Comparison of ENCODE assay signal across 12 mouse cellular contexts in the genomic region with DNA sequence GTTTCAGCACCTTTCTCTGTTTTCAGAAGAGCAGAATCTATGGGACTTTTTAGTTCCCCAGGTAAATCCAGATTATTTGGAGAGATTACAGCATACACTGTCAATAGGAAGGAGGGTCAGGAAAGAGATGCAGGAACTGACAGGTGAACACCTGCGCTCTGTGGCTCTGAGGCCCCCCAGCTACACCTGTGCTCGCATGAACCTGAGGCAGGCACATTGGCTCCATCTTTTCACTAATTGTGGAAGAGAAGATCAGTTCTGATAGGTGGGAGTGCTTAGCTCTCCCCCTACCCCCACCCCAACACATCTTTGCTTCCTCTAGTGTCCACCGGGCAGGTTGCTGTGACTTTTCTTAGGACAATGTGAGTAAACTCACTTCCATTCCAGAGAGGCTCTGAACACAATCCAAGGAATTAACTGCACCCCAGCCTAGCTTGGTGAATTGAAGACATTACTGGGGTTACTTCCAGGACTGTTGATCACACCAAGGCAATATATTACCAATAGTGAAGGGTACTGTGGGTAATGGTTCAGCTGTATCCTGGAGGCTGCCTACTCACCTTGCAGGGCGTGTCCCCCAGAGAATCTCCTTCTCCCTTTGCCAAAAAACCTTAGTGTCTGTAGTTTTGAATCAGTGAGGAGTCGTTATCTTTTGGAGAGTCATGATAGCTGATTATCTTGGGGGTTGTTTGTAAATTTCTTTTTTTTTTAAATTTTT. TPM values are rescaled to one million over a fixed set of nuclear protein-coding genes. Genes with fewer than 3 reads are reported as not detected.
A peak's percentile ranks its signal among the peaks of the same experiment; 100 is the strongest.
DNase-seq lines count a peak whose midpoint lies in the region; ATAC-seq lines count a peak whose summit lies in the region.
"Had no signal": no experiment of that assay in that cellular context is flagged by ENCODE, and none has a peak within 500 bp of the region (broad histone marks: within the 10 kb centered on the region; RNA-seq: fewer than 3 reads in every experiment).

No protein-coding gene starts in this region.

- H3K79me2 ChIP-seq in macrophage (ENCODE audit: inconsistent target) = no peaks in the 10 kb centered on the region

- no peak for DNase-seq in heart, adult 18-20 months
- peak; percentile 21 to 26 for DNase-seq in spleen, postnatal 10 days (ENCODE audit: low spot score in 2 of 2)
- DNase-seq in spleen, postnatal 14 days (ENCODE audit: low spot score in 2 of 2) = no peak
- DNase-seq in forebrain, embryonic 14.5 days (ENCODE audit: low spot score) = no peak
- no peak for DNase-seq in right cerebral cortex, adult 2 months (ENCODE audit: low spot score in 2 of 2)
- DNase-seq: cerebellum, adult 9-10 months had no signal

- no peak for ATAC-seq in heart, embryonic 14.5 days (ENCODE audit: insufficient number of reproducible peaks, insufficient read depth, low FRiP score, low read depth)
- ATAC-seq in forebrain, embryonic 14.5 days = no peak
- no peak for ATAC-seq in hindbrain, embryonic 12.5 days (ENCODE audit: low FRiP score)
- ATAC-seq: midbrain, embryonic 15.5 days had no signal

- H3K27ac ChIP-seq in heart, embryonic 14.5 days (replicated peaks in 1 of 2; ENCODE audit: control insufficient read depth in 1 of 2, insufficient read depth in 1 of 2, low read depth in 2 of 2, low read length in 2 of 2) = peak overlapping the region; percentile 50 to 56; a peak in 3 of 4 replicates
- peak overlapping the region; percentile 98 for H3K27ac ChIP-seq in macrophage
- no peak overlapping the region for H3K27ac ChIP-seq in forebrain, embryonic 14.5 days (ENCODE audit: low read depth, low read length)
- no peak overlapping the region for H3K27ac ChIP-seq in hindbrain, embryonic 12.5 days
- H3K27ac ChIP-seq: midbrain, embryonic 15.5 days had no signal

- no peak overlapping the region for H3K9ac ChIP-seq in heart, embryonic 14.5 days (ENCODE audit: low read length)
- no peak overlapping the region for H3K9ac ChIP-seq in forebrain, embryonic 14.5 days (ENCODE audit: low read length)
- no peak overlapping the region for H3K9ac ChIP-seq in hindbrain, embryonic 12.5 days
- H3K9ac ChIP-seq: midbrain, embryonic 15.5 days had no signal

- H3K27me3 ChIP-seq in heart, embryonic 14.5 days (ENCODE audit: control insufficient read depth, insufficient read depth, low read length) = no peaks in the 10 kb centered on the region
- no peaks in the 10 kb centered on the region for H3K27me3 ChIP-seq in forebrain, embryonic 14.5 days (replicated peaks; ENCODE audit: control insufficient read depth, insufficient read depth, low read length)
- no peaks in the 10 kb centered on the region for H3K27me3 ChIP-seq in hindbrain, embryonic 12.5 days
- H3K27me3 ChIP-seq: midbrain, embryonic 15.5 days had no signal

- H3K36me3 ChIP-seq in heart, embryonic 14.5 days (ENCODE audit: control insufficient read depth, insufficient read depth, low read length) = no peaks in the 10 kb centered on the region
- no peaks in the 10 kb centered on the region for H3K36me3 ChIP-seq in macrophage (ENCODE audit: inconsistent target)
- H3K36me3 ChIP-seq in forebrain, embryonic 14.5 days (ENCODE audit: control insufficient read depth, insufficient read depth, low read length) = no peaks in the 10 kb centered on the region
- H3K36me3 ChIP-seq in hindbrain, embryonic 12.5 days = no peaks in the 10 kb centered on the region
- H3K36me3 ChIP-seq: midbrain, embryonic 15.5 days had no signal

- H3K4me1 ChIP-seq in heart, embryonic 14.5 days (ENCODE audit: control insufficient read depth in 2 of 2, insufficient read depth in 2 of 2, low read length in 2 of 2) = peaks cover 2 to 10% of the 10 kb centered on the region in 2 experiments
- H3K4me1 ChIP-seq in forebrain, embryonic 14.5 days (ENCODE audit: control insufficient read depth, insufficient read depth, low read length) = no peaks in the 10 kb centered on the region
- H3K4me1 ChIP-seq in hindbrain, embryonic 12.5 days = no peaks in the 10 kb centered on the region
- H3K4me1 ChIP-seq: midbrain, embryonic 15.5 days had no signal

- H3K4me3 ChIP-seq in heart, embryonic 14.5 days (ENCODE audit: control insufficient read depth in 1 of 2, insufficient read depth in 1 of 2, low read depth in 1 of 2, low read length in 2 of 2) = no peak overlapping the region
- H3K4me3 ChIP-seq in macrophage (ENCODE audit: inconsistent target) = no peak overlapping the region
- H3K4me3 ChIP-seq in forebrain, embryonic 14.5 days (ENCODE audit: low read depth, low read length) = no peak overlapping the region
- H3K4me3 ChIP-seq in hindbrain, embryonic 12.5 days = no peak overlapping the region
- H3K4me3 ChIP-seq: midbrain, embryonic 15.5 days had no signal

- H3K9me3 ChIP-seq in heart, embryonic 14.5 days (ENCODE audit: control insufficient read depth, low read length) = no peaks in the 10 kb centered on the region
- no peaks in the 10 kb centered on the region for H3K9me3 ChIP-seq in forebrain, embryonic 14.5 days (replicated peaks; ENCODE audit: control insufficient read depth, low read length)
- no peaks in the 10 kb centered on the region for H3K9me3 ChIP-seq in hindbrain, embryonic 12.5 days (replicated peaks)
- H3K9me3 ChIP-seq: midbrain, embryonic 15.5 days had no signal

- WGBS in heart, embryonic 14.5 days = 86% methylated on average over 5 of the region's 5 CpGs
- WGBS in macrophage (ENCODE audit: missing documents) = 41% methylated on average over 5 of the region's 5 CpGs
- 83% methylated on average over 5 of the region's 5 CpGs for WGBS in forebrain, embryonic 14.5 days
- WGBS in hindbrain, embryonic 12.5 days = 90% methylated on average over 5 of the region's 5 CpGs

- H3K4me2 ChIP-seq in heart, embryonic 14.5 days (ENCODE audit: low read length) = no peak overlapping the region
- H3K4me2 ChIP-seq in forebrain, embryonic 14.5 days (ENCODE audit: low read length) = no peak overlapping the region
- no peak overlapping the region for H3K4me2 ChIP-seq in hindbrain, embryonic 12.5 days (replicated peaks)
- H3K4me2 ChIP-seq: midbrain, embryonic 15.5 days had no signal

RNA-seq across cellular contexts. Expression of a gene that starts 13.7 kb away (rescaled TPM):
- polyA plus RNA-seq in heart, embryonic 14.5 days (2014; fragmentation: Nextera tagmentation; extraction: Ambion mirVana) = 4.5 and 5.5 TPM in 2 replicates
- total RNA-seq in heart, adult 18-20 months (2021) = 1 to 10 TPM; 3.2 to 5.2 TPM
- total RNA-seq in macrophage (2018; cell fraction: chromatin; rRNA removed) = 100 to 1,000 TPM; 204 to 973 (median 602) TPM
- total RNA-seq in macrophage (2018; cell fraction: cytosol; rRNA removed) = 1,000 to 10,000 TPM in 20 of 26 experiments, 100 to 1,000 TPM in 6; 511 to 2,505 (median 1,185) TPM
- 1,000 to 10,000 TPM in 19 of 26 experiments, 100 to 1,000 TPM in 7; 398 to 1,812 (median 1,263) TPM for total RNA-seq in macrophage (2018; cell fraction: nucleus; rRNA removed)
- 335 to 670 TPM (median 455 TPM) in 3 replicates for polyA plus RNA-seq in macrophage (2018)
- 1.1 and 1.4 TPM in 2 replicates for polyA plus RNA-seq in forebrain, embryonic 14.5 days (2014; fragmentation: Nextera tagmentation; extraction: Ambion mirVana)
- 1.7 and 2.4 TPM in 2 replicates for polyA plus RNA-seq in hindbrain, embryonic 12.5 days (2016; fragmentation: Nextera tagmentation; extraction: Ambion mirVana)

RNA-seq across cellular contexts. Expression of a gene that starts 38.1 kb away (rescaled TPM):
- polyA plus RNA-seq in heart, embryonic 14.5 days (2014; fragmentation: Nextera tagmentation; extraction: Ambion mirVana) = 0.11 and 0.80 TPM in 2 replicates
- under 1 TPM; 0.22 to 0.85 TPM for total RNA-seq in heart, adult 18-20 months (2021)
- total RNA-seq in macrophage (2018; cell fraction: chromatin; rRNA removed) = 10 to 100 TPM in 14 of 26 experiments, 1 to 10 TPM in 6, under 1 TPM in 4, not detected in 2; 0.49 to 87.4 (median 43.8) TPM
- total RNA-seq in macrophage (2018; cell fraction: cytosol; rRNA removed) = 100 to 1,000 TPM in 1 of 26 experiments, 10 to 100 TPM in 13, 1 to 10 TPM in 12; 2.9 to 110 (median 34.3) TPM
- 100 to 1,000 TPM in 11 of 26 experiments, 10 to 100 TPM in 5, 1 to 10 TPM in 9, under 1 TPM in 1; 0.96 to 224 (median 70.9) TPM for total RNA-seq in macrophage (2018; cell fraction: nucleus; rRNA removed)
- polyA plus RNA-seq in macrophage (2018) = 3.5 to 9.8 TPM (median 4.5 TPM) in 3 replicates
- not detected in 2 replicates for polyA plus RNA-seq in forebrain, embryonic 14.5 days (2014; fragmentation: Nextera tagmentation; extraction: Ambion mirVana)
- polyA plus RNA-seq in hindbrain, embryonic 12.5 days (2016; fragmentation: Nextera tagmentation; extraction: Ambion mirVana) = not detected in 2 replicates
- polyA plus RNA-seq: limb, embryonic 11.5 days; testis, adult 2 months had no signal

RNA-seq across cellular contexts. Expression of a gene that starts 58.0 kb away (rescaled TPM):
- polyA plus RNA-seq in heart, embryonic 14.5 days (2014; fragmentation: Nextera tagmentation; extraction: Ambion mirVana) = 0.58 TPM in 2 replicates
- under 1 TPM; 0.65 to 0.98 TPM for total RNA-seq in heart, adult 18-20 months (2021)
- 1,000 to 10,000 TPM in 3 of 26 experiments, 100 to 1,000 TPM in 23; 149 to 1,206 (median 560) TPM for total RNA-seq in macrophage (2018; cell fraction: chromatin; rRNA removed)
- total RNA-seq in macrophage (2018; cell fraction: cytosol; rRNA removed) = 100 to 1,000 TPM in 15 of 26 experiments, 10 to 100 TPM in 11; 69.3 to 339 (median 209) TPM
- 100 to 1,000 TPM in 25 of 26 experiments, 10 to 100 TPM in 1; 97.1 to 956 (median 621) TPM for total RNA-seq in macrophage (2018; cell fraction: nucleus; rRNA removed)
- 43.7 to 104 TPM (median 83.5 TPM) in 3 replicates for polyA plus RNA-seq in macrophage (2018)
- polyA plus RNA-seq in forebrain, embryonic 14.5 days (2014; fragmentation: Nextera tagmentation; extraction: Ambion mirVana) = 0.13 and 0.30 TPM in 2 replicates
- polyA plus RNA-seq in hindbrain, embryonic 12.5 days (2016; fragmentation: Nextera tagmentation; extraction: Ambion mirVana) = 0.34 and 0.53 TPM in 2 replicates

Comparison
In these comparisons a context has a peak if more than half of its experiments do, and no peak if none do; other contexts are left out.
1. DNase-seq: peak in spleen, postnatal 10 days (2 of 2); none in heart, adult 18-20 months (0 of 2), spleen, postnatal 14 days (0 of 2), forebrain, embryonic 14.5 days (single experiment) and right cerebral cortex, adult 2 months (0 of 2).
2. H3K27ac ChIP-seq: peak in heart, embryonic 14.5 days (2 of 2) and macrophage (single experiment); none in forebrain, embryonic 14.5 days (single experiment) and hindbrain, embryonic 12.5 days (single experiment).
3. RNA of a gene that starts 13.7 kb away (polyA plus RNA-seq): 335 to 670 TPM in macrophage; 4.5 to 5.5 TPM in heart, embryonic 14.5 days, 1.7 to 2.4 TPM in hindbrain, embryonic 12.5 days and 1.1 to 1.4 TPM in forebrain, embryonic 14.5 days; every median in the first group is over 10 times any median in the second.
4. RNA of a gene that starts 58.0 kb away (polyA plus RNA-seq): 43.7 to 104 TPM in macrophage; 0.58 TPM in heart, embryonic 14.5 days, 0.34 to 0.53 TPM in hindbrain, embryonic 12.5 days and 0.13 to 0.30 TPM in forebrain, embryonic 14.5 days; every median in the first group is over 10 times any median in the second.